Mouse (Mus musculus) induced T-regulatory cell, adult 2 months (primary cell): ENCODE results near the gene Mia2.
"Not testable (repeated sequence)": the region's sequence is repeated elsewhere in the genome, so short reads cannot be mapped to it uniquely, and the experiment has no call there.

Experiments
- DNase-seq: peaks from one replicate; pipeline ENCODE4 v3.0.0-alpha.2; 2012; ENCODE audit warnings: low read depth

The Mia2 gene

GRCm38 (mm10) chr12:59238434-59238833 is 142.8 kb downstream of the Mia2 start:
- DNase-seq: no peak

GRCm38 (mm10) chr12:59241031-59241430 is 145.4 kb downstream of the Mia2 start:
- not testable (repeated sequence) for DNase-seq
